Mouse (Mus musculus) embryonic facial prominence, embryonic 14.5 days (tissue): Measurements from ENCODE around the gene Zmat1. TPM values are rescaled to one million over a fixed set of nuclear protein-coding genes. Genes with fewer than 3 reads are reported as not detected.
"Not testable (repeated sequence)": the region's sequence is repeated elsewhere in the genome, so short reads cannot be mapped to it uniquely, and the experiment has no call there.

Experiments
- ATAC-seq: fragments of 200-750 bp; cut with Nextera tagmentation; 2 replicates; pipeline ENCODE4 v1.8.0; 2017; ENCODE audit warnings: low read depth, moderate number of reproducible peaks, moderate TSS enrichment
- DNase-seq: peaks from one replicate; pipeline ENCODE4 v3.0.0-alpha.2; 2015; ENCODE audit warnings: low spot score
- H3K27ac ChIP-seq: fragments of 300-500 bp; sonication (generic); replicated peaks from 2 replicates; pipeline ENCODE4 v1.5.1; 2014; ENCODE audit warnings: low read depth, mild to moderate bottlenecking, low read length, moderate library complexity
- H3K27me3 ChIP-seq: fragments of 300-500 bp; sonication (generic); replicated peaks from 2 replicates; pipeline ENCODE4 v1.6.1; 2014; ENCODE audit warnings: low read length; ENCODE audit not compliant: control insufficient read depth, insufficient read depth
- H3K36me3 ChIP-seq: fragments of 300-500 bp; sonication (generic); 2 replicates; pipeline ENCODE4 v1.6.1; 2014; ENCODE audit warnings: low read length, mixed read lengths; ENCODE audit not compliant: control insufficient read depth, insufficient read depth
- H3K4me1 ChIP-seq: fragments of 300-500 bp; sonication (generic); 2 replicates; pipeline ENCODE4 v1.6.1; 2014; ENCODE audit warnings: antibody characterized with exemption, low read length; ENCODE audit not compliant: control insufficient read depth, insufficient read depth
- H3K4me2 ChIP-seq: fragments of 300-500 bp; sonication (generic); 2 replicates; pipeline ENCODE4 v1.6.1; 2014; ENCODE audit warnings: low read depth, mild to moderate bottlenecking, low read length, moderate library complexity, mixed read lengths
- H3K4me3 ChIP-seq: fragments of 300-500 bp; sonication (generic); 2 replicates; pipeline ENCODE4 v1.5.1; 2014; ENCODE audit warnings: low read depth, mild to moderate bottlenecking, low read length
- H3K9ac ChIP-seq: fragments of 300-500 bp; sonication (generic); 2 replicates; pipeline ENCODE4 v1.6.1; 2014; ENCODE audit warnings: low read depth, mild to moderate bottlenecking, low read length, moderate library complexity, mixed read lengths
- H3K9me3 ChIP-seq: fragments of 300-500 bp; sonication (generic); 2 replicates; pipeline ENCODE4 v1.6.1; 2016; ENCODE audit warnings: low read length; ENCODE audit not compliant: control insufficient read depth
- WGBS: fragments of 180-500 bp; shearing (Covaris S2); extraction: QIAGEN DNeasy Blood & Tissue Kit; methylation state at CpG from one replicate; pipeline ENCODE4 v1.1.7; 2014; 5-methylcytosine and 5-hydroxymethylcytosine counted together
- polyA plus RNA-seq: library from polyadenylated mRNA; unstranded; fragments of >200 nt; fragmentation: Nextera tagmentation; extraction: Ambion mirVana; gene quantifications from 2 replicates; pipeline ENCODE4 v1.2.1, GENCODE M21; 2014

Gene Zmat1
- polyA plus RNA-seq, result 7.7 and 8.4 TPM in 2 replicates

DNA sequence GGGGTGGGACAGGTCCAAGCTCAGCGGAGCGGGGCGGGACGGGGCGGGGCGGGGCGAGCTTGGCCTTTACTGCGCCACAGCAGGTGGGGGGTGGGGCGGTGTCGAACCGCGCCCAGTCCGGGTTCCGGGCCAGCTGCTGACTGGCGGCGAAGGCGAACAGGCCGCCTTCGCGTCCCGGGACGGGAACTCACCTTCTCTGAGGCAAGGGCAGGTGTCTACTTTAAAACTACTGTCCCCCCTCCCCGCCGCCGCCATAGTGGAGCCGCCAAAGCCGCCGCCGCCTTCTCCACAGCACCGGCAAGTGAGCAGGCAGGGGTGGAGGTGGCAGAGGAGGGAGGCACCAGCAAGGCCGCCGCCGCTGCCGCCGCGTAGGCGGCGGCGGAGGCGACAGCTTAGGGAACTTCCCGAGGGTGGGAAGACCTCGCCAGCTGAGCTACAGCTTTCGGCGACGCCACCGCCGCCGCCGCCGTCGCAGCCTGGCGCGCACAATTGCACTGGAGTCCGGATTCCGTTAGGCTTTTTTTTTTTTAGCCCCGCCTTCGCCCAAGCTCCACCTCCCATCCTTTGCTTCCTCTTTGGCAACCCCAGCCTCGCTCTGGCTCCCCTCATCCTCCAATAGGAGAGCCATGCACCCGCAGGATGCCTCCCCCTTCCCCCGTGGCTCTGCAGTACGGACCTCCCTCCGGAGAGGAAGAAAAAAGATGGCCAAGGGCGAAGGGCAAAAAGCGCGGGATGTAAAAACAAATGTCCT lies at the start of gene Zmat1:
Gene Zmat1 (minus strand): TSS at position 490 of the 751 bp plus-strand sequence.
- H3K4me2 ChIP-seq, result peak within 1 kb of the TSS; percentile 48
- 25% methylated on average over 26 of the region's 65 CpGs for WGBS
- H3K4me3 ChIP-seq, result peak within 1 kb of the TSS; percentile 62
- H3K36me3 ChIP-seq, result no peaks in the 10 kb centered on the region
- peak within 1 kb of the TSS; percentile 82 for H3K9ac ChIP-seq
- H3K27me3 ChIP-seq, result peaks cover 3% of the 10 kb centered on the region
- DNase-seq (peak; percentile 96), ATAC-seq (peak; percentile 100)
- no peaks in the 10 kb centered on the region for H3K4me1 ChIP-seq
- H3K27ac ChIP-seq, result peak within 1 kb of the TSS; percentile 90
- H3K9me3 ChIP-seq, result no peaks in the 10 kb centered on the region

DNA sequence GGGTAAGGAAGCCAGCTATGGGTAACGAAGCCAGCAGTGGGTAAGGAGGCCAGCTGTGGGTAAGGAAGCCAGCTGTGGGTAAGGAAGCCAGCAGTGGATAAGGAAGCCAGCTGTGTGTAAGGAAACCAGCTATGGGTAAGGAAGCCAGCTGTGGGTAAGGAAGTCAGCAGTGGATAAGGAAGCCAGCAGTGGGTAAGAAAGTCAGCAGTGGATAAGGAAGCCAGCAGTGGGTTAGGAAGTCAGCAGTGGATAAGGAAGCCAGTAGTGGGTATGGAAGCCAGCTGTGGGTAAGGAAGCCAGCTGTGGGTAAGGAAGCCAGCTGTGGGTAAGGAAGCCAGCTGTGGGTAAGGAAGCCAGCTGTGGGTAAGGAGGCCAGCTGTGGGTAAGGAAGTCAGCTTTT lies 44.9 kb upstream of the Zmat1 start:
- H3K9me3 ChIP-seq, H3K27ac ChIP-seq, H3K4me1 ChIP-seq, H3K9ac ChIP-seq, H3K36me3 ChIP-seq, H3K4me3 ChIP-seq, ATAC-seq, H3K4me2 ChIP-seq, DNase-seq: not testable (repeated sequence)
- 68% methylated on average over 1 of the region's 1 CpGs for WGBS
- H3K27me3 ChIP-seq, result peaks cover 10% of the 10 kb centered on the region

GRCm38 (mm10) chrX:135035962-135036375 lies 27.0 kb upstream of the Zmat1 start:
- no peak overlapping the region for H3K27ac ChIP-seq
- H3K4me1 ChIP-seq, result no peaks in the 10 kb centered on the region
- peak overlapping the region; percentile 52 for H3K4me2 ChIP-seq
- peak; percentile 19 for DNase-seq
- H3K9ac ChIP-seq, result no peak overlapping the region
- 16% methylated on average over 10 of the region's 24 CpGs for WGBS
- H3K27me3 ChIP-seq, result peaks cover 16% of the 10 kb centered on the region; the same call in 1 of the 2 replicates
- H3K9me3 ChIP-seq, result no peaks in the 10 kb centered on the region
- peak overlapping the region; percentile 33 for H3K4me3 ChIP-seq
- ATAC-seq, result no peak
- H3K36me3 ChIP-seq, result no peaks in the 10 kb centered on the region

GRCm38 (mm10) chrX:135025135-135025534 lies 16.1 kb upstream of the Zmat1 start:
- peaks cover 22% of the 10 kb centered on the region for H3K27me3 ChIP-seq
- H3K9ac ChIP-seq, result no peak overlapping the region
- 74% methylated on average over 9 of the region's 9 CpGs for WGBS
- no peaks in the 10 kb centered on the region for H3K9me3 ChIP-seq
- no peaks in the 10 kb centered on the region for H3K4me1 ChIP-seq
- no peak for DNase-seq
- H3K4me2 ChIP-seq, result no peak overlapping the region
- H3K4me3 ChIP-seq, result no peak overlapping the region
- no peak overlapping the region for H3K27ac ChIP-seq
- H3K36me3 ChIP-seq, result no peaks in the 10 kb centered on the region
- ATAC-seq, result no peak

GRCm38 (mm10) chrX:135011381-135011780 lies 2.4 kb upstream of the Zmat1 start:
- no peak for ATAC-seq
- Histone ChIP-seq H3K9ac (no peak overlapping the region), H3K9me3 (no peaks in the 10 kb centered on the region), H3K4me2 (no peak overlapping the region), H3K36me3 (no peaks in the 10 kb centered on the region), H3K4me3 (no peak overlapping the region), H3K4me1 (no peaks in the 10 kb centered on the region), H3K27me3 (peaks cover 3% of the 10 kb centered on the region), H3K27ac (no peak overlapping the region)
- DNase-seq, result peak; percentile 17
- WGBS, result 35% methylated on average over 3 of the region's 3 CpGs

- H3K36me3 ChIP-seq, result no peaks in the 10 kb centered on the region
- DNase-seq (no peak), ATAC-seq (no peak; the same call in 1 of the 2 replicates)
- WGBS, result 43% methylated on average over 6 of the region's 6 CpGs
- H3K4me3 ChIP-seq, result peak overlapping the region; percentile 62
- peak overlapping the region; percentile 30; the same call in 1 of the 2 replicates for H3K9ac ChIP-seq
- no peak overlapping the region for H3K27ac ChIP-seq
- H3K4me1 ChIP-seq, result no peaks in the 10 kb centered on the region
- H3K9me3 ChIP-seq, result no peaks in the 10 kb centered on the region
- H3K27me3 ChIP-seq, result peaks cover 3% of the 10 kb centered on the region
- peak overlapping the region; percentile 47 for H3K4me2 ChIP-seq
Measured at GRCm38 (mm10) chrX:135009471-135009815, 434 bp upstream of the Zmat1 start.

DNA sequence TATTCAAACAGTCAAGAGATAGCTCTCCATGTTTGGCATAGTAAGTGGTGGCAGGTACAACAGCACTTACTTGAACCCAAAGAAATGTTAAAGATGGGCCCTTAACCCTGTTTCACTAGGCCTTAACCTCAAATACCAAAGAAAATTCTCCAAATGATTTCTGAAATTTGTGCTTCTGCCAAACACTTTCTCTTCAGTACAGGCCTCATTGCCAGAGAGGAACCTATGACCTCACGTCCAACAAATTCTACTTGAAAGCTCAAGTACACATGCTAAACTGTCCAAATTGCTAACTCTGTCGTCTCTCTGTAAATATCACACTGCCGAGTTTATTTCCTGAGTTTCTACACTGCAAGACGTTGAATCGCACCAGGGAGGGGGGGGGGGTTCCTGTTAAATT lies 988 bp downstream of the Zmat1 start:
- no peak overlapping the region for H3K27ac ChIP-seq

GRCm38 (mm10) chrX:134964546-134964945 lies 44.5 kb downstream of the Zmat1 start, which contains the start of gene Nxf2:
Nxf2 (minus strand) TSS chrX:134964754.
- H3K27me3 ChIP-seq, result peaks cover 5% of the 10 kb centered on the region
- H3K4me1 ChIP-seq, result no peaks in the 10 kb centered on the region
- peak within 1 kb of the TSS; percentile 44 for H3K4me2 ChIP-seq
- no peak within 1 kb of the TSS for H3K27ac ChIP-seq
- peak within 1 kb of the TSS; percentile 36 for H3K4me3 ChIP-seq
- H3K36me3 ChIP-seq, result no peaks in the 10 kb centered on the region
- 86% methylated on average over 19 of the region's 19 CpGs for WGBS
- DNase-seq (no peak), ATAC-seq (no peak)
- no peaks in the 10 kb centered on the region for H3K9me3 ChIP-seq
- H3K9ac ChIP-seq, result peak within 1 kb of the TSS; percentile 54

More for the DNA sequence above, 988 bp downstream of the Zmat1 start:
- H3K27me3 ChIP-seq, result peaks cover 3% of the 10 kb centered on the region
- no peak for ATAC-seq
- no peaks in the 10 kb centered on the region for H3K4me1 ChIP-seq
- no peak for DNase-seq
- peak overlapping the region; percentile 62 for H3K4me3 ChIP-seq
- H3K36me3 ChIP-seq, result no peaks in the 10 kb centered on the region
- peak overlapping the region; percentile 82; the same call in 1 of the 2 replicates for H3K9ac ChIP-seq
- H3K4me2 ChIP-seq, result peak overlapping the region; percentile 48
- WGBS, result 25% methylated on average over 5 of the region's 5 CpGs
- no peaks in the 10 kb centered on the region for H3K9me3 ChIP-seq
